Mouse (Mus musculus) forebrain, postnatal 0 days (tissue): ENCODE data around the gene Exoc3l2. TPM values are rescaled to one million over a fixed set of nuclear protein-coding genes. Genes with fewer than 3 reads are reported as not detected.
"Not testable (repeated sequence)": the region's sequence is repeated elsewhere in the genome, so short reads cannot be mapped to it uniquely, and the experiment has no call there.

Source experiments
- ATAC-seq: fragments of 200-750 bp; cut with Nextera tagmentation; 2 replicates; pipeline ENCODE4 v1.8.0; 2017; ENCODE audit warnings: mild to moderate bottlenecking, moderate library complexity
- DNase-seq: peaks from one replicate; pipeline ENCODE4 v3.0.0-alpha.2; 2015
- H3K27ac ChIP-seq: fragments of 300-500 bp; sonication (generic); 2 replicates; pipeline ENCODE4 v1.5.1; 2014; ENCODE audit warnings: low read depth, mild to moderate bottlenecking, antibody characterized with exemption, low read length, moderate library complexity, mixed read lengths
- H3K27me3 ChIP-seq: fragments of 300-500 bp; sonication (generic); 2 replicates; pipeline ENCODE4 v1.6.1; 2014; ENCODE audit warnings: mild to moderate bottlenecking, low read length, mixed read lengths; ENCODE audit not compliant: insufficient read depth
- H3K36me3 ChIP-seq: fragments of 300-500 bp; sonication (generic); 2 replicates; pipeline ENCODE4 v1.6.1; 2014; ENCODE audit warnings: mild to moderate bottlenecking, moderate library complexity; ENCODE audit not compliant: insufficient read depth
- H3K4me1 ChIP-seq: fragments of 300-500 bp; sonication (generic); 2 replicates; pipeline ENCODE4 v1.6.1; 2014; ENCODE audit warnings: antibody characterized with exemption; ENCODE audit not compliant: insufficient read depth
- H3K4me2 ChIP-seq: fragments of 300-500 bp; sonication (generic); 2 replicates; pipeline ENCODE4 v1.6.1; 2014; ENCODE audit warnings: low read depth, mild to moderate bottlenecking, moderate library complexity
- H3K4me3 ChIP-seq: fragments of 300-500 bp; sonication (generic); 2 replicates; pipeline ENCODE4 v1.5.1; 2014; ENCODE audit warnings: low read depth, low read length, mixed read lengths
- H3K9ac ChIP-seq: fragments of 300-500 bp; sonication (generic); 2 replicates; pipeline ENCODE4 v1.6.1; 2014; ENCODE audit warnings: mild to moderate bottlenecking
- H3K9me3 ChIP-seq: fragments of 300-500 bp; sonication (generic); 2 replicates; pipeline ENCODE4 v1.6.1; 2016; ENCODE audit warnings: low read length
- CTCF ChIP-seq: sonication (generic); IDR thresholded peaks from 2 replicates; pipeline ENCODE4 v1.5.1; 2016; ENCODE audit warnings: antibody characterized with exemption, control low read depth, low read depth
- WGBS: fragments of 180-500 bp; shearing (Covaris S2); extraction: QIAGEN DNeasy Blood & Tissue Kit; methylation state at CpG from one replicate; pipeline ENCODE4 v1.1.7; 2014; 5-methylcytosine and 5-hydroxymethylcytosine counted together
- polyA plus RNA-seq: library from polyadenylated mRNA; unstranded; fragments of >200 nt; fragmentation: Nextera tagmentation; extraction: Ambion mirVana; gene quantifications from 2 replicates; pipeline ENCODE4 v1.2.1, GENCODE M21; 2015
- total RNA-seq: library from RNA; depleted of rRNA; stranded (reverse); fragments of >200 nt; gene quantifications from 2 replicates; pipeline ENCODE4 v1.2.3, GENCODE M21; 2014

The Exoc3l2 gene
- total and polyA plus RNA-seq, 2 experiments from 2014 or later, result 0.14 to 0.38 TPM

GRCm38 (mm10) chr7:19507612-19507981 lies 44.5 kb downstream of the Exoc3l2 start:
- Histone ChIP-seq H3K4me2 (peak overlapping the region; percentile 82), H3K27me3 (no peaks in the 10 kb centered on the region), H3K4me3 (peak overlapping the region; percentile 62), H3K36me3 (no peaks in the 10 kb centered on the region), H3K4me1 (peaks cover 11% of the 10 kb centered on the region; the same call in 1 of the 2 replicates), H3K9me3 (no peaks in the 10 kb centered on the region), H3K27ac (no peak overlapping the region), H3K9ac (peak overlapping the region; percentile 75)
- ATAC-seq, result no peak
- 4% methylated on average over 18 of the region's 18 CpGs for WGBS
- no peak for TF ChIP-seq CTCF
- DNase-seq, result peak; percentile 26

- Histone ChIP-seq H3K4me1 (peaks cover 11% of the 10 kb centered on the region; the same call in 1 of the 2 replicates), H3K27ac (peak within 1 kb of the TSS; percentile 85), H3K4me3 (peak within 1 kb of the TSS; percentile 62), H3K36me3 (no peaks in the 10 kb centered on the region), H3K9me3 (no peaks in the 10 kb centered on the region), H3K27me3 (no peaks in the 10 kb centered on the region), H3K9ac (peak within 1 kb of the TSS; percentile 75), H3K4me2 (peak within 1 kb of the TSS; percentile 82)
- peak; percentile 97 for ATAC-seq
- TF ChIP-seq CTCF, result no peak
- DNase-seq, result peak; percentile 97
- WGBS, result 2% methylated on average over 56 of the region's 56 CpGs
Measured at GRCm38 (mm10) chr7:19508150-19508923, 45.2 kb downstream of the Exoc3l2 start, which contains the start of the genes Bloc1s3 and Trappc6a. Gene Bloc1s3, minus strand, starts transcription at chr7:19508367. Gene Trappc6a, plus strand, starts transcription at chr7:19508395.

GRCm38 (mm10) chr7:19508924-19509568 lies 45.9 kb downstream of the Exoc3l2 start:
- DNase-seq, result no peak
- TF ChIP-seq CTCF, result no peak
- 8% methylated on average over 15 of the region's 15 CpGs for whole genome bisulfite sequencing

GRCm38 (mm10) chr7:19509786-19510185 lies 46.7 kb downstream of the Exoc3l2 start:
- Histone ChIP-seq H3K4me3 (no peak overlapping the region), H3K27me3 (no peaks in the 10 kb centered on the region), H3K9ac (peak overlapping the region; percentile 75; the same call in 1 of the 2 replicates), H3K4me1 (peaks cover 11% of the 10 kb centered on the region; the same call in 1 of the 2 replicates), H3K27ac (no peak overlapping the region), H3K9me3 (no peaks in the 10 kb centered on the region), H3K36me3 (no peaks in the 10 kb centered on the region), H3K4me2 (peak overlapping the region; percentile 82)
- no peak for TF ChIP-seq CTCF
- no peak for ATAC-seq
- WGBS, result 96% methylated on average over 7 of the region's 7 CpGs
- no peak for DNase-seq

More at GRCm38 (mm10) chr7:19508924-19509568, 45.9 kb downstream of the Exoc3l2 start:
- peak; percentile 23 for ATAC-seq
- peak overlapping the region; percentile 62 for H3K4me3 ChIP-seq
- no peaks in the 10 kb centered on the region for H3K36me3 ChIP-seq
- no peaks in the 10 kb centered on the region for H3K9me3 ChIP-seq
- peak overlapping the region; percentile 85 for H3K27ac ChIP-seq
- no peaks in the 10 kb centered on the region for H3K27me3 ChIP-seq
- peak overlapping the region; percentile 82 for H3K4me2 ChIP-seq
- peaks cover 11% of the 10 kb centered on the region; the same call in 1 of the 2 replicates for H3K4me1 ChIP-seq
- peak overlapping the region; percentile 75 for H3K9ac ChIP-seq

GRCm38 (mm10) chr7:19511934-19512333 lies 48.8 kb downstream of the Exoc3l2 start:
- H3K4me3 ChIP-seq, ATAC-seq, H3K27ac ChIP-seq, H3K36me3 ChIP-seq, DNase-seq, H3K9me3 ChIP-seq, H3K4me2 ChIP-seq, H3K27me3 ChIP-seq, H3K9ac ChIP-seq: not testable (repeated sequence)
- 85% methylated on average over 7 of the region's 7 CpGs for WGBS
- peaks cover 11% of the 10 kb centered on the region; the same call in 1 of the 2 replicates for H3K4me1 ChIP-seq

- 78% methylated on average over 6 of the region's 6 CpGs for WGBS
Measured at GRCm38 (mm10) chr7:19512353-19512752, 49.2 kb downstream of the Exoc3l2 start.

More at GRCm38 (mm10) chr7:19512353-19512752, 49.2 kb downstream of the Exoc3l2 start:
- DNase-seq (no peak), ATAC-seq (no peak)
- no peak overlapping the region for H3K9ac ChIP-seq
- H3K27me3 ChIP-seq, result no peaks in the 10 kb centered on the region
- peaks cover 11% of the 10 kb centered on the region; the same call in 1 of the 2 replicates for H3K4me1 ChIP-seq
- no peaks in the 10 kb centered on the region for H3K9me3 ChIP-seq
- no peak overlapping the region for H3K4me3 ChIP-seq
- TF ChIP-seq CTCF, result no peak
- no peaks in the 10 kb centered on the region for H3K36me3 ChIP-seq
- no peak overlapping the region for H3K27ac ChIP-seq
- H3K4me2 ChIP-seq, result no peak overlapping the region
